Mouse (Mus musculus): Measurements from ENCODE around the gene Ric8a.
A peak's percentile ranks its signal among the peaks of the same experiment; 100 is the strongest.
"Not testable (repeated sequence)": the region's sequence is repeated elsewhere in the genome, so short reads cannot be mapped to it uniquely, and the experiment has no call there.

The Ric8a gene

DNA sequence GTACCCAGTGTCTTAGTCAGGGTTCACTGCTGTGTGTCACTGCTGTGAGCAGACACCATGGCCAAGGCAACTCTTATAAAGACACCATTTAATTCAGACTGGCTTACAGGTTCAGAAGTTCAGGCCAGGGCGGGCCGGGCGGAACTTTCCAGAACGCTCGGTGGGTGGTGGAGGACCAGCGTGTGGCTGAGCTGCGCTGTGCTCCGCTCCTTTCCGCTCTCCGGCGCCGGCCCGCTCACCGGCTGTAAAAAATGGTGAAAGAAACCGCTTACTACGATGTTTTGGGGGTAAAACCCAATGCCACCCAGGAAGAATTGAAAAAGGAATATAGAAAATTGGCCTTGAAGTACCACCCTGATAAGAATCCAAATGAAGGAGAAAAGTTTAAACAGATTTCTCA, 33.9 kb downstream of the Ric8a start:
- DNase-seq (ENCODE audit: low read depth): not testable (repeated sequence)

DNA sequence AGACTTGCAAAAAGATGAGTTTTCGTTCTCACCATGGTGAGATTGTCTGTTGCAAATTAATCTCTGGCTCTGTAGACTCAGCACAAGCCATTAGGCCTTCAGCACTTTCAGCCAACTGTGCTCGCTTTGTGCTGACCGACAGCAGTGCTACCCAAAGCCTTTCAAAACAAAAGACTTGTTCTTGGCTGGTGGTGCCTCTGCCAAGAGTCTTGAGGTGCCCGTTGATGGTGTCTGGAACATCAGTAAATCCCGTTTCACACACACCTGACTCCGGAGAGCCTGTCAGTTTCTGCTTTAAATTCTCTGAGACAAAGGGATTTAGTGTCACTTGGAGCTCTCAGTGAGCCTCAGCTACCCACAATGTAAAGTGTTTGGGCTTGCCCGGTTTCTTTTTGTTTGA, 37.3 kb downstream of the Ric8a start:
- no peak for DNase-seq (ENCODE audit: low read depth)

- no peak for DNase-seq (ENCODE audit: low read depth)
Observed at GRCm38 (mm10) chr7:140894611-140895010, 37.9 kb downstream of the Ric8a start.

DNA sequence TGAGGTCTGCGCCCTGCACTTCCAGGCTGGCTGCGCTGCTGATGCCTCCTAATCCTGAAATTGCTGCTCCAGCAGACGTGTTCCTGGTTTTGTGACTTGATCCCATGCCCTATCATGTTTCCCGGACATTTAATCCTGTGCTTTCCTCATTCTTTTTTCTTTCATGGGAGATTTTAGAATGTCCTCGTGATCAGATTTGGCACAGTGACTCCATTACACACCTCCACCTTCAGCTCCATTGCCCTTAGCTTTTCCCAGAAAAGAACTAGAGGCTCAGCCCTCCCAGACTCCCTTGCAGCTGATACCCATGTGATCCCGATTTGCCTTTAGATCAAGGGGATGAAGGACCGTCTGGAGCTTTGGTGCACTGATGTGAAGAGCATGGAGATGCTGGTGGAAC, 41.1 kb downstream of the Ric8a start:
- DNase-seq (ENCODE audit: low read depth): no peak

DNA sequence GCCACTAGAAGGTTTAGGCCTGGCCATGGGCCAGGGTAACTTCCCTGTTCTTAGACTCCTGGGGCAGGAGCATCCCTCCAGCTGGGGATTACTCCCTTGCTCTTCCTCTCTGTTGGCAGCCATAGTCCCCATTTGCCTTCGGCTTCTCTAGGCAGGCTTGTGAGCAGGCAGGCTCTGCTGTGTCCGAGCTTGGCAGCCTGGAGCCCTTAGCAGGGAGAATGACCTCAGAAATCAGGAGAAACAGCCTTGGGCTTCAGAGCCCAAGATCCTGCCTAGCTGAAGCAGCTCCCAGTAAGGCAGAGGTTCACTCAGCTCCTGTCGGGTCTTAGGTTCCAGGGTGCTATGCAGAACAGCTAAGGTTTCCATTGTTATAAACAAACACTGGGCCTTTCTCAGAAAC, 42.4 kb downstream of the Ric8a start:
- DNase-seq (ENCODE audit: low read depth): no peak

GRCm38 (mm10) chr7:140900220-140900619, 43.5 kb downstream of the Ric8a start, which contains the start of gene Cox8b:
Gene Cox8b (minus strand): TSS chr7:140900446.
- DNase-seq (ENCODE audit: low read depth): no peak

DNA sequence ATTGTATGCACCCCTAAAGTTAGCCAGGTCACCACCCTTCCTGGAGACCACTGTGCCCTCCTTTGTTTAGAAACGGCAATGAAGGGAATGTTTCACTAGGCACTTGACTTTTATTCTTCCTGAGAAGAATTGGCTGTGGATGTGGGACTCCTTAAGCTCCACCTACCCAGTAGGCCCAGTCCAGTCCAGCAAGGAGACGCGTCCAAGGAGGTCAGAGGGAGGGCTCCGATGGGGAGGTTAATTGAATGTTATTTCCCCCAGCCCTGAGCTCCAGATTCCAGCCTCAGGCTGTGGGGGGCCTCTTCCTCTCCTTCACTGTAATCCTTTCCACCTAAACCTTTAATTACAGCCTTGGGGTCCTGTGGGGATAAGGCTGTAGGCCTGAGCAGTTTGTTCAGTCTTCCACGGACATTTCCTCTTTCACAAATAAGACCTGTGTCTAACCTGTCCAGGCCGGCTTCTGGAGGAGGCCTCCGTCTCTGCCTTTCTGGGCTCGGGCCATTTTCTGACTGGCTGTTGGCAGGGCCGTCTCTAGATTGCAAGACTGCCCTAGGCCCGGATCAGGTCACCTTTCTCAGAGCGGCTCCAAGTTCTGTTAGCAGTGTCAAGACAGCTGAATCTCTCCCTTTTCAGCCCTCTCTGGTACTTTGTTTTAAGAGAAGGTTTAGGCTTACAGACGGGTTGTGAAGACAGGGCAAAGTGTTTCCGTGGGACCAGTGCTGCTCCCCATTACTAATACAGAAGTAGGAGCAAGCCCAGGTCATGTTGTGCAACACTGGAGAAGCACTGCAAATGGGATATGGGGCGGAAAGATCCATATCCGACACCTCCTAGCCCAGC, 45.5 kb downstream of the Ric8a start:
- no peak for DNase-seq (ENCODE audit: low read depth)

- DNase-seq (ENCODE audit: low read depth): no peak
Observed at GRCm38 (mm10) chr7:140903212-140903611, 46.5 kb downstream of the Ric8a start.

GRCm38 (mm10) chr7:140905642-140906081, 48.9 kb downstream of the Ric8a start:
- DNase-seq (ENCODE audit: low read depth): no peak

- no peak for DNase-seq (ENCODE audit: low read depth)
Observed at GRCm38 (mm10) chr7:140907131-140907530, 50.4 kb downstream of the Ric8a start.

GRCm38 (mm10) chr7:140907697-140908096, 50.9 kb downstream of the Ric8a start:
- DNase-seq (ENCODE audit: low read depth): no peak

DNA sequence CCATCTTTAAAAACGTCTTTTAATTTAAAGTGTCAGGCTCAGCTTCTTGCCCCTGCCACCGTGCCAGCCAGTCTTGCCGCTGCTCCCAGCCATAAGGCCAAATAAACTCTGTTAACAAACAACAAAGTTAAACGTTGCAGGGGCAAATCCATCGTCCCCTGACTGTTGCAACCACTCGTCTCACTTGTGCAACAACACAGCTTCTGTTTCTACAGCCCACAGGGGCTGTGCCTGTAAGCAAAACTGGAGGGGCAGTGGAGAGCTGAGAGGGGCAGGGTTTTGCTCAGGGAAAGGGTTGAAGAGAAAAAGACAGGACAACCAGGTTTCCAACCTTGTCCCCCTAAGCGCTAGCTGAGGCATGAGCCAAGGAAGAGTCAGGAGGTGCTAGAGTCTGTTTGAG, 51.4 kb downstream of the Ric8a start:
- no peak for DNase-seq (ENCODE audit: low read depth)

- peak; percentile 61 for DNase-seq (ENCODE audit: low read depth)
Observed at GRCm38 (mm10) chr7:140908634-140909107, 51.9 kb downstream of the Ric8a start.

GRCm38 (mm10) chr7:140912293-140912692, 55.5 kb downstream of the Ric8a start:
- DNase-seq (ENCODE audit: low read depth): no peak

GRCm38 (mm10) chr7:140912846-140913482, 56.2 kb downstream of the Ric8a start:
- DNase-seq (ENCODE audit: low read depth): no peak

Measured in c-Kit-positive CD71-positive TER-119-negative erythroid progenitor cells, embryonic 14.5 days (primary cell).